Mouse (Mus musculus): ENCODE results near the gene Gipc2. TPM values are rescaled to one million over a fixed set of nuclear protein-coding genes. Genes with fewer than 3 reads are reported as not detected.

The Gipc2 gene
- polyA plus RNA-seq, 1 experiment from 2014 or later: 4.2 TPM

GRCm38 (mm10) chr3:152183522-152183921 is 17.5 kb upstream of the Gipc2 start:
- Histone ChIP-seq H3K9ac (replicated peaks; ENCODE audit: low read length) (no peak overlapping the region), H3K27ac (replicated peaks; ENCODE audit: low read depth, low read length) (no peak overlapping the region), H3K36me3 (replicated peaks; ENCODE audit: control insufficient read depth, insufficient read depth, low read depth, low read length) (no peaks in the 10 kb centered on the region; the same call in 1 of the 2 replicates), H3K4me3 (ENCODE audit: low read depth, low read length) (no peak overlapping the region), H3K27me3 (ENCODE audit: control insufficient read depth, insufficient read depth, low read length) (no peaks in the 10 kb centered on the region), H3K9me3 (replicated peaks; ENCODE audit: control insufficient read depth, low read length) (no peaks in the 10 kb centered on the region), H3K4me1 (ENCODE audit: control insufficient read depth, insufficient read depth, low read length) (no peaks in the 10 kb centered on the region), H3K4me2 (ENCODE audit: low read depth, low read length) (no peak overlapping the region)
- no peak for ATAC-seq (replicated peaks; ENCODE audit: insufficient number of reproducible peaks, low FRiP score, low TSS enrichment, low read depth)
- no peak for DNase-seq (ENCODE audit: low spot score)
- WGBS: 80% methylated on average over 9 of the region's 9 CpGs

GRCm38 (mm10) chr3:152180624-152181023 is 14.6 kb upstream of the Gipc2 start:
- no peak overlapping the region for H3K4me3 ChIP-seq (ENCODE audit: low read depth, low read length)
- no peak overlapping the region for H3K9ac ChIP-seq (replicated peaks; ENCODE audit: low read length)
- ATAC-seq (replicated peaks; ENCODE audit: insufficient number of reproducible peaks, low FRiP score, low TSS enrichment, low read depth) (no peak), DNase-seq (ENCODE audit: low spot score) (no peak)
- H3K4me2 ChIP-seq (ENCODE audit: low read depth, low read length): no peak overlapping the region
- H3K9me3 ChIP-seq (replicated peaks; ENCODE audit: control insufficient read depth, low read length): no peaks in the 10 kb centered on the region
- H3K4me1 ChIP-seq (ENCODE audit: control insufficient read depth, insufficient read depth, low read length): no peaks in the 10 kb centered on the region
- H3K36me3 ChIP-seq (replicated peaks; ENCODE audit: control insufficient read depth, insufficient read depth, low read depth, low read length): no peaks in the 10 kb centered on the region; the same call in 1 of the 2 replicates
- H3K27me3 ChIP-seq (ENCODE audit: control insufficient read depth, insufficient read depth, low read length): no peaks in the 10 kb centered on the region
- 94% methylated on average over 4 of the region's 4 CpGs for WGBS
- H3K27ac ChIP-seq (replicated peaks; ENCODE audit: low read depth, low read length): no peak overlapping the region

GRCm38 (mm10) chr3:152179285-152179684 is 13.3 kb upstream of the Gipc2 start:
- Histone ChIP-seq H3K9me3 (replicated peaks; ENCODE audit: control insufficient read depth, low read length) (no peaks in the 10 kb centered on the region), H3K27me3 (ENCODE audit: control insufficient read depth, insufficient read depth, low read length) (no peaks in the 10 kb centered on the region), H3K4me2 (ENCODE audit: low read depth, low read length) (no peak overlapping the region), H3K36me3 (replicated peaks; ENCODE audit: control insufficient read depth, insufficient read depth, low read depth, low read length) (no peaks in the 10 kb centered on the region), H3K27ac (replicated peaks; ENCODE audit: low read depth, low read length) (no peak overlapping the region), H3K4me1 (ENCODE audit: control insufficient read depth, insufficient read depth, low read length) (no peaks in the 10 kb centered on the region), H3K4me3 (ENCODE audit: low read depth, low read length) (no peak overlapping the region), H3K9ac (replicated peaks; ENCODE audit: low read length) (no peak overlapping the region)
- DNase-seq (ENCODE audit: low spot score) (no peak), ATAC-seq (replicated peaks; ENCODE audit: insufficient number of reproducible peaks, low FRiP score, low TSS enrichment, low read depth) (no peak)
- 64% methylated on average over 1 of the region's 1 CpGs for WGBS

GRCm38 (mm10) chr3:152178816-152179215 is 12.8 kb upstream of the Gipc2 start:
- no peak overlapping the region for H3K4me2 ChIP-seq (ENCODE audit: low read depth, low read length)
- ATAC-seq (replicated peaks; ENCODE audit: insufficient number of reproducible peaks, low FRiP score, low TSS enrichment, low read depth) (no peak), DNase-seq (ENCODE audit: low spot score) (no peak)
- H3K27me3 ChIP-seq (ENCODE audit: control insufficient read depth, insufficient read depth, low read length): no peaks in the 10 kb centered on the region
- no peak overlapping the region for H3K9ac ChIP-seq (replicated peaks; ENCODE audit: low read length)
- H3K9me3 ChIP-seq (replicated peaks; ENCODE audit: control insufficient read depth, low read length): no peaks in the 10 kb centered on the region
- 90% methylated on average over 4 of the region's 4 CpGs for WGBS
- no peaks in the 10 kb centered on the region for H3K36me3 ChIP-seq (replicated peaks; ENCODE audit: control insufficient read depth, insufficient read depth, low read depth, low read length)
- H3K4me3 ChIP-seq (ENCODE audit: low read depth, low read length): no peak overlapping the region
- no peak overlapping the region for H3K27ac ChIP-seq (replicated peaks; ENCODE audit: low read depth, low read length)
- H3K4me1 ChIP-seq (ENCODE audit: control insufficient read depth, insufficient read depth, low read length): no peaks in the 10 kb centered on the region

GRCm38 (mm10) chr3:152172322-152172935 is 6.4 kb upstream of the Gipc2 start:
- no peak overlapping the region for H3K9ac ChIP-seq (replicated peaks; ENCODE audit: low read length)
- H3K9me3 ChIP-seq (replicated peaks; ENCODE audit: control insufficient read depth, low read length): no peaks in the 10 kb centered on the region
- H3K36me3 ChIP-seq (replicated peaks; ENCODE audit: control insufficient read depth, insufficient read depth, low read depth, low read length): no peaks in the 10 kb centered on the region
- no peak overlapping the region for H3K4me2 ChIP-seq (ENCODE audit: low read depth, low read length)
- WGBS: 86% methylated on average over 7 of the region's 7 CpGs
- H3K27ac ChIP-seq (replicated peaks; ENCODE audit: low read depth, low read length): no peak overlapping the region
- H3K4me3 ChIP-seq (ENCODE audit: low read depth, low read length): no peak overlapping the region
- ATAC-seq (replicated peaks; ENCODE audit: insufficient number of reproducible peaks, low FRiP score, low TSS enrichment, low read depth): no peak
- no peak for DNase-seq (ENCODE audit: low spot score)
- H3K27me3 ChIP-seq (ENCODE audit: control insufficient read depth, insufficient read depth, low read length): no peaks in the 10 kb centered on the region
- H3K4me1 ChIP-seq (ENCODE audit: control insufficient read depth, insufficient read depth, low read length): no peaks in the 10 kb centered on the region

- DNase-seq (ENCODE audit: low spot score) (no peak), ATAC-seq (replicated peaks; ENCODE audit: insufficient number of reproducible peaks, low FRiP score, low TSS enrichment, low read depth) (no peak)
- 68% methylated on average over 7 of the region's 7 CpGs for WGBS
- H3K4me1 ChIP-seq (ENCODE audit: control insufficient read depth, insufficient read depth, low read length): no peaks in the 10 kb centered on the region
- no peak overlapping the region for H3K27ac ChIP-seq (replicated peaks; ENCODE audit: low read depth, low read length)
- no peak overlapping the region for H3K4me2 ChIP-seq (ENCODE audit: low read depth, low read length)
- H3K4me3 ChIP-seq (ENCODE audit: low read depth, low read length): no peak overlapping the region
- H3K27me3 ChIP-seq (ENCODE audit: control insufficient read depth, insufficient read depth, low read length): no peaks in the 10 kb centered on the region
- no peak overlapping the region for H3K9ac ChIP-seq (replicated peaks; ENCODE audit: low read length)
- no peaks in the 10 kb centered on the region for H3K36me3 ChIP-seq (replicated peaks; ENCODE audit: control insufficient read depth, insufficient read depth, low read depth, low read length)
- H3K9me3 ChIP-seq (replicated peaks; ENCODE audit: control insufficient read depth, low read length): no peaks in the 10 kb centered on the region
Observed at GRCm38 (mm10) chr3:152171862-152172261, 5.8 kb upstream of the Gipc2 start.

- Histone ChIP-seq H3K36me3 (replicated peaks; ENCODE audit: control insufficient read depth, insufficient read depth, low read depth, low read length) (no peaks in the 10 kb centered on the region), H3K9ac (replicated peaks; ENCODE audit: low read length) (no peak overlapping the region)
Observed at GRCm38 (mm10) chr3:152171236-152171635, 5.2 kb upstream of the Gipc2 start.

GRCm38 (mm10) chr3:152170407-152170806 is 4.4 kb upstream of the Gipc2 start:
- H3K36me3 ChIP-seq (replicated peaks; ENCODE audit: control insufficient read depth, insufficient read depth, low read depth, low read length): no peaks in the 10 kb centered on the region
- 0 out of 2 replicates have a peak, but pooled peaks cover 2% of the 10 kb centered on the region for H3K4me1 ChIP-seq (ENCODE audit: control insufficient read depth, insufficient read depth, low read length)
- no peak for ATAC-seq (replicated peaks; ENCODE audit: insufficient number of reproducible peaks, low FRiP score, low TSS enrichment, low read depth)
- no peak overlapping the region for H3K4me2 ChIP-seq (ENCODE audit: low read depth, low read length)
- no peak for DNase-seq (ENCODE audit: low spot score)
- no peaks in the 10 kb centered on the region for H3K9me3 ChIP-seq (replicated peaks; ENCODE audit: control insufficient read depth, low read length)
- H3K27ac ChIP-seq (replicated peaks; ENCODE audit: low read depth, low read length): no peak overlapping the region
- no peak overlapping the region for H3K4me3 ChIP-seq (ENCODE audit: low read depth, low read length)
- 52% methylated on average over 1 of the region's 1 CpGs for WGBS
- no peak overlapping the region for H3K9ac ChIP-seq (replicated peaks; ENCODE audit: low read length)
- H3K27me3 ChIP-seq (ENCODE audit: control insufficient read depth, insufficient read depth, low read length): peaks cover 7% of the 10 kb centered on the region

More at GRCm38 (mm10) chr3:152171236-152171635, 5.2 kb upstream of the Gipc2 start:
- WGBS: 71% methylated on average over 2 of the region's 2 CpGs
- DNase-seq (ENCODE audit: low spot score): no peak
- H3K27me3 ChIP-seq (ENCODE audit: control insufficient read depth, insufficient read depth, low read length): peaks cover 2% of the 10 kb centered on the region; the same call in 1 of the 2 replicates
- ATAC-seq (replicated peaks; ENCODE audit: insufficient number of reproducible peaks, low FRiP score, low TSS enrichment, low read depth): no peak
- H3K27ac ChIP-seq (replicated peaks; ENCODE audit: low read depth, low read length): no peak overlapping the region
- no peaks in the 10 kb centered on the region for H3K4me1 ChIP-seq (ENCODE audit: control insufficient read depth, insufficient read depth, low read length)
- H3K4me3 ChIP-seq (ENCODE audit: low read depth, low read length): no peak overlapping the region
- no peaks in the 10 kb centered on the region for H3K9me3 ChIP-seq (replicated peaks; ENCODE audit: control insufficient read depth, low read length)
- H3K4me2 ChIP-seq (ENCODE audit: low read depth, low read length): no peak overlapping the region

Data from embryonic facial prominence, embryonic 11.5 days (tissue).